Mouse (Mus musculus) gonadal fat pad, adult 2 months (tissue): ENCODE data around the gene Xpo5. TPM values are rescaled to one million over a fixed set of nuclear protein-coding genes. Genes with fewer than 3 reads are reported as not detected.

Experiments used
- DNase-seq: peaks from one replicate; pipeline ENCODE4 v3.0.0-alpha.2; 2012; ENCODE audit warnings: low read depth
- polyA plus RNA-seq: library from polyadenylated mRNA; depleted of rRNA; stranded (reverse); fragments of >200 nt; gene quantifications from 2 replicates; pipeline ENCODE4 v1.2.3, GENCODE M21; 2012

The Xpo5 gene
- polyA plus RNA-seq, 1 experiment: 44.9 TPM

GRCm38 (mm10) chr17:46258279-46259053 lies 55.9 kb downstream of the Xpo5 start:
- DNase-seq: no peak

- no peak for DNase-seq
Measured at GRCm38 (mm10) chr17:46259675-46260074, 57.1 kb downstream of the Xpo5 start.

GRCm38 (mm10) chr17:46262201-46262694 lies 59.7 kb downstream of the Xpo5 start:
- no peak for DNase-seq

GRCm38 (mm10) chr17:46265502-46265901 lies 62.9 kb downstream of the Xpo5 start:
- DNase-seq: no peak

- peak; percentile 72 for DNase-seq
Measured at GRCm38 (mm10) chr17:46265918-46266618, 63.5 kb downstream of the Xpo5 start.

- DNase-seq: no peak
Measured at GRCm38 (mm10) chr17:46266986-46267385, 64.4 kb downstream of the Xpo5 start.

- no peak for DNase-seq
Measured at GRCm38 (mm10) chr17:46267511-46267910, 64.9 kb downstream of the Xpo5 start.

GRCm38 (mm10) chr17:46268026-46268720 lies 65.6 kb downstream of the Xpo5 start:
- DNase-seq: no peak

GRCm38 (mm10) chr17:46269771-46270534 lies 67.4 kb downstream of the Xpo5 start:
- DNase-seq: no peak

GRCm38 (mm10) chr17:46272058-46272457 lies 69.5 kb downstream of the Xpo5 start:
- no peak for DNase-seq

- DNase-seq: no peak
Measured at GRCm38 (mm10) chr17:46272675-46273074, 70.1 kb downstream of the Xpo5 start.

GRCm38 (mm10) chr17:46273803-46274236 lies 71.2 kb downstream of the Xpo5 start:
- no peak for DNase-seq

GRCm38 (mm10) chr17:46274465-46274864 lies 71.9 kb downstream of the Xpo5 start:
- no peak for DNase-seq

- no peak for DNase-seq
Measured at GRCm38 (mm10) chr17:46275034-46275433, 72.5 kb downstream of the Xpo5 start.

- no peak for DNase-seq
Measured at GRCm38 (mm10) chr17:46275506-46275905, 72.9 kb downstream of the Xpo5 start.

- DNase-seq: no peak
Measured at GRCm38 (mm10) chr17:46277586-46277985, 75.0 kb downstream of the Xpo5 start.

- DNase-seq: no peak
Measured at GRCm38 (mm10) chr17:46278011-46278765, 75.6 kb downstream of the Xpo5 start.

- DNase-seq: no peak
Measured at GRCm38 (mm10) chr17:46282483-46283123, 80.0 kb downstream of the Xpo5 start, which contains the start of gene Tjap1. Tjap1 (minus strand) TSS chr17:46283026.

- no peak for DNase-seq
Measured at GRCm38 (mm10) chr17:46283140-46283539, 80.6 kb downstream of the Xpo5 start.

GRCm38 (mm10) chr17:46283911-46284310 lies 81.3 kb downstream of the Xpo5 start:
- no peak for DNase-seq
